Mouse (Mus musculus): Measurements from ENCODE around the gene Fndc7. TPM values are rescaled to one million over a fixed set of nuclear protein-coding genes. Genes with fewer than 3 reads are reported as not detected.
"Not testable (repeated sequence)": the region's sequence is repeated elsewhere in the genome, so short reads cannot be mapped to it uniquely, and the experiment has no call there.

Gene Fndc7
- polyA plus RNA-seq, 1 experiment from 2014 or later, result 0.82 TPM

DNA sequence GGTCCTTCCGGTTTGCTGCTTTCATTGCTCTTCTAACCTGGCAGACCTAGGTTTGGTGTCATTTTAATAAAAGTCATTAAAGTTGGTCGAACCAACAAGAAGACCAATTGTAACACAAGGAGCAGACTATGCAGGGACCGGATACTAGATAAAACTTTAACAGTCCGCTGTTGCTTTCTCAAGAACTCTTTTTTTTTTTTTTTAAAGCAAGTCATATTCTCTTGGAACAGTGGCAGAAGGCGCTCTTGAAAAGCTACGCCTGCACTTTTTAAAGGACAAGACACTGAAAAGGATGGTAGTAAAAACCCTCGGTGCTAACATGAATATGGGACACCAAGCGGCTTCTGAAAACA, 50.2 kb downstream of the Fndc7 start:
- H3K9ac ChIP-seq (ENCODE audit: low read length), result peak overlapping the region; percentile 79
- H3K36me3 ChIP-seq (ENCODE audit: control insufficient read depth, insufficient read depth, low read length), result 0 out of 2 replicates have a peak, but pooled peaks cover 3% of the 10 kb centered on the region
- peak overlapping the region; percentile 67 for H3K4me2 ChIP-seq (ENCODE audit: low read depth, low read length)
- no peak for ATAC-seq (ENCODE audit: low read depth)
- no peaks in the 10 kb centered on the region for H3K9me3 ChIP-seq (ENCODE audit: control insufficient read depth, low read length)
- 2% methylated on average over 8 of the region's 8 CpGs for WGBS
- H3K27me3 ChIP-seq (ENCODE audit: control insufficient read depth, insufficient read depth, low read depth, low read length), result no peaks in the 10 kb centered on the region
- peaks cover 10% of the 10 kb centered on the region for H3K4me1 ChIP-seq (replicated peaks; ENCODE audit: control insufficient read depth, insufficient read depth, low read length)
- H3K4me3 ChIP-seq (ENCODE audit: low read length), result peak overlapping the region; percentile 84
- peak overlapping the region; percentile 85 for H3K27ac ChIP-seq (ENCODE audit: low read length)

DNA sequence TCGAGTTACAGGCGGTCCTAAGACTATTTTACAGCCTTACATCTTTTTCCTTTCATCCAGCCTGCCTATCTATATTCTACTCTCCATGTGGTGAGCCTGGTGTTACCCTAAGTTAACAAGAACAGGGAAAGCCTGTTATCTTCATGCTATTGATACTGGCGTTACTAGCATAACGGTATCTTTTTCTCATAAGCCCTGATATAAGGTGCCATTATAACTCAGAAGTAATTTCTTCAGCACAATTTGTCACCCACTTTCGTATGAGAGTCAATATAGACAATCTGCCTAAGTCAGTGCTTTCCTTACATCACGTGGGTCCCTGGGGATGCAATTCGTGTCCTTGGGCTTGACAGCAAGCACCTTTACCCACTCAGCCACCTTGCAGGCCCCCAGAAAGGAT, 50.8 kb downstream of the Fndc7 start:
- Histone ChIP-seq H3K9me3 (ENCODE audit: control insufficient read depth, low read length) (no peaks in the 10 kb centered on the region), H3K4me1 (replicated peaks; ENCODE audit: control insufficient read depth, insufficient read depth, low read length) (peaks cover 10% of the 10 kb centered on the region), H3K4me2 (ENCODE audit: low read depth, low read length) (peak overlapping the region; percentile 67), H3K4me3 (ENCODE audit: low read length) (peak overlapping the region; percentile 84), H3K9ac (ENCODE audit: low read length) (no peak overlapping the region), H3K27ac (ENCODE audit: low read length) (no peak overlapping the region), H3K36me3 (ENCODE audit: control insufficient read depth, insufficient read depth, low read length) (0 out of 2 replicates have a peak, but pooled peaks cover 3% of the 10 kb centered on the region), H3K27me3 (ENCODE audit: control insufficient read depth, insufficient read depth, low read depth, low read length) (no peaks in the 10 kb centered on the region)
- whole genome bisulfite sequencing, result 77% methylated on average over 7 of the region's 7 CpGs
- no peak for ATAC-seq (ENCODE audit: low read depth)

DNA sequence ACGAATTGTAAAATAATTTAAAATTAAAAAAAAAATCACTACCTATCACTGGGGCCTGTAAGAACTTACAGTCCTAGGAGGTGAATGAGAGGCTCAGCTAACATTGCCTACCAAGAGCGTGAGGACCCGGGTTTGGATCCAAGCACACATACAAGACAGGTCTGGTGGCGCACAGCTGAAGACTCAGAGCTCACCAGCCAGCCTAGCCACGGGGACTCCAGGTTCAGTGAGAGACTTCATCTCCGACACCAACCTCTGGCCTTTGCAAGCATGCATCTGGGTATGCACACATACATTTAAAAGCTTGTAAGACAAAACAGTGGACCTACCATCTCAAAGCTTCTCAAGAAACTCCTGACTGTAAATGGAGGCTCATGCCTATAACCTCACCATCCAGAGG, 52.9 kb downstream of the Fndc7 start:
- H3K4me3 ChIP-seq (ENCODE audit: low read length), result no peak overlapping the region
- H3K4me2 ChIP-seq (ENCODE audit: low read depth, low read length), result no peak overlapping the region
- H3K27ac ChIP-seq (ENCODE audit: low read length), result no peak overlapping the region
- H3K9me3 ChIP-seq (ENCODE audit: control insufficient read depth, low read length), result no peaks in the 10 kb centered on the region
- no peaks in the 10 kb centered on the region for H3K27me3 ChIP-seq (ENCODE audit: control insufficient read depth, insufficient read depth, low read depth, low read length)
- WGBS, result 85% methylated on average over 6 of the region's 6 CpGs
- H3K4me1 ChIP-seq (replicated peaks; ENCODE audit: control insufficient read depth, insufficient read depth, low read length), result peaks cover 10% of the 10 kb centered on the region
- no peak for ATAC-seq (ENCODE audit: low read depth)
- no peak overlapping the region for H3K9ac ChIP-seq (ENCODE audit: low read length)
- H3K36me3 ChIP-seq (ENCODE audit: control insufficient read depth, insufficient read depth, low read length), result 0 out of 2 replicates have a peak, but pooled peaks cover 3% of the 10 kb centered on the region

DNA sequence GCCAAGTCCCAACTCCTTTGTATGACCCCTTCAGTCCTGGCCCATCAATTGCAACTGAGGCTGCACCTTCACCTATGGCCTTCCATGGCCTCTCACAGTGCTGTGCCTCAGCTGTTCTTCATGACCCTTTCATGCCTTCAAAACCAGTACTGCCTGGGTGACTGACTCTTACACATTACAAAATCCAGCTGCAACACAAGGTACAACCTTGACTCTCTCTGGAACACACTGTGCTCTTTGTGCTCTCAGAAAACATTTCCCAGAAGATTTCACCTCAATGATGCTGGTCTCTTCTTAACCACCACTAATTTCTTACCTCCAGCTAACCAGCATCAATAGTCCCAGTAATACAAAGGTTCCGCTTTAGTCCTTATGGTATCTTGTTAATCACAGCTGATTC, 56.1 kb downstream of the Fndc7 start:
- H3K4me1 ChIP-seq (replicated peaks; ENCODE audit: control insufficient read depth, insufficient read depth, low read length); H3K27me3 ChIP-seq (ENCODE audit: control insufficient read depth, insufficient read depth, low read depth, low read length); H3K9ac ChIP-seq (ENCODE audit: low read length); H3K4me3 ChIP-seq (ENCODE audit: low read length); ATAC-seq (ENCODE audit: low read depth); H3K4me2 ChIP-seq (ENCODE audit: low read depth, low read length); H3K36me3 ChIP-seq (ENCODE audit: control insufficient read depth, insufficient read depth, low read length); H3K27ac ChIP-seq (ENCODE audit: low read length); H3K9me3 ChIP-seq (ENCODE audit: control insufficient read depth, low read length): not testable (repeated sequence)
- WGBS, result 90% methylated on average over 1 of the region's 1 CpGs

DNA sequence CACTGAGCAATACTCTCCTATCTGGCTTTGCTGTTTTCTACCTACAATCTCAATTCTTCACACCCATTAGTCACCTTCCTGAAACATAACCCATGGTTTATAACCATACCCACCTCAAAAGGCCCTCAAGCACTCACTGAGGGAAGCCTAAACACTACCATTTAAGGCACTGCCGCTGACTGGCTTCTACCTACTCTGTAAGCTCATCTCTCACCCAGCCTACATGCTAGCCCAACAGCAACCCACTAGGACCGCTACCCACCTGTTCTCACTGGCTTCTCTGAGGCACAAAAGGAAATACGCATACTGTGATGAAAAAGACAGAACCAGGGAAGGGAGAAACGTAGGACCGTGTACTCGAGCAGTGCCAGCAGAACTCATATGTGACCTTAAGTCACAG, 58.1 kb downstream of the Fndc7 start:
- 90% methylated on average over 6 of the region's 6 CpGs for WGBS
- Histone ChIP-seq H3K4me3 (ENCODE audit: low read length) (no peak overlapping the region), H3K27me3 (ENCODE audit: control insufficient read depth, insufficient read depth, low read depth, low read length) (no peaks in the 10 kb centered on the region), H3K27ac (ENCODE audit: low read length) (no peak overlapping the region), H3K36me3 (ENCODE audit: control insufficient read depth, insufficient read depth, low read length) (peaks cover 5% of the 10 kb centered on the region; the same call in 1 of the 2 replicates), H3K4me1 (replicated peaks; ENCODE audit: control insufficient read depth, insufficient read depth, low read length) (peaks cover 2% of the 10 kb centered on the region; the same call in 1 of the 2 replicates), H3K9ac (ENCODE audit: low read length) (no peak overlapping the region), H3K4me2 (ENCODE audit: low read depth, low read length) (no peak overlapping the region), H3K9me3 (ENCODE audit: control insufficient read depth, low read length) (no peaks in the 10 kb centered on the region)
- ATAC-seq (ENCODE audit: low read depth), result no peak

DNA sequence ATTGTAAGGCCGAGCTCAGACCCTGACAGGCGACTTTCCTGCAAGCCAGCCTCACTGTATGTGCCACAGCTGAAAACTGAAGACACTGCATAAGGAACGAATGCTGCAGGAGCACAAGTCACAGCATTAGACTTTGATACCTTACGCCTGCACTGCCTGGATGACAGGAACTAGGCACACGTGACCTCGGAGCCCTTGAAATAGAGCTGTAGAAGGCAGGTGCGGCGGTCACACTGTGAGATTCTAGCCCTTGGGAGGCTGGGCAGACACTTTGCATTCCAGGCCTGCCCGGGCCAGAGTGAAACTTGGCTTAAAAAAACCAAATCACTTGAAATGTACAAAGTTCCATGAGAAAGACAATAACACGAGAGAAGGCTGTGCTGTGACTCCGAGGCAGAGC, 59.3 kb downstream of the Fndc7 start:
- H3K4me1 ChIP-seq (replicated peaks; ENCODE audit: control insufficient read depth, insufficient read depth, low read length), result peaks cover 2% of the 10 kb centered on the region; the same call in 1 of the 2 replicates
- peak; percentile 96 for ATAC-seq (ENCODE audit: low read depth)
- H3K9me3 ChIP-seq (ENCODE audit: control insufficient read depth, low read length), result no peaks in the 10 kb centered on the region
- H3K9ac ChIP-seq (ENCODE audit: low read length), result no peak overlapping the region
- 67% methylated on average over 11 of the region's 11 CpGs for WGBS
- peaks cover 9% of the 10 kb centered on the region; the same call in 1 of the 2 replicates for H3K36me3 ChIP-seq (ENCODE audit: control insufficient read depth, insufficient read depth, low read length)
- H3K4me2 ChIP-seq (ENCODE audit: low read depth, low read length), result 0 out of 2 replicates have a peak overlapping the region, but pooled peaks have one; percentile 14
- H3K4me3 ChIP-seq (ENCODE audit: low read length), result no peak overlapping the region
- peak overlapping the region; percentile 65 for H3K27ac ChIP-seq (ENCODE audit: low read length)
- H3K27me3 ChIP-seq (ENCODE audit: control insufficient read depth, insufficient read depth, low read depth, low read length), result no peaks in the 10 kb centered on the region

DNA sequence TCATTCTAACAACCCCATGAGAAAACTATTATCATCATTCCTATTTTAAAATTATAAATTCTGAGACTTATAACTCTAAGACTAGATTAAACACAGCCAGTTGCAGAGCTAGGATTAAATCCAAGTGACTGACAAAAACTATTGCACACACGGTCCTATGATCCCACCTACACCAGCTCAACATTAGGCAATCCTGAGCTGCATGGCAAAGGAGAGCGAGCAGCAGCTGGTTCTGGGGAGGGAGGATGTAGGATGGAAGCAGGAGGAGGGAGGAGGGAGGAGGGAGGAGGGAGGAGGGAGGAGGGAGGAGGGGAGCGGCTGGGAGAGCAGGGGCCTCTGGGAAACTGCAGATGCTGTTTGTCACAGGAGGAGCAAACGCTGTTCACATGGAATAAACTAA, 74.2 kb downstream of the Fndc7 start:
- no peaks in the 10 kb centered on the region for H3K27me3 ChIP-seq (ENCODE audit: control insufficient read depth, insufficient read depth, low read depth, low read length)
- ATAC-seq (ENCODE audit: low read depth), result no peak
- H3K4me3 ChIP-seq (ENCODE audit: low read length), result no peak overlapping the region
- H3K9me3 ChIP-seq (ENCODE audit: control insufficient read depth, low read length), result no peaks in the 10 kb centered on the region
- H3K27ac ChIP-seq (ENCODE audit: low read length), result no peak overlapping the region
- H3K4me1 ChIP-seq (replicated peaks; ENCODE audit: control insufficient read depth, insufficient read depth, low read length), result no peaks in the 10 kb centered on the region
- H3K36me3 ChIP-seq (ENCODE audit: control insufficient read depth, insufficient read depth, low read length), result peaks cover 6% of the 10 kb centered on the region; the same call in 1 of the 2 replicates
- 61% methylated on average over 4 of the region's 4 CpGs for whole genome bisulfite sequencing
- no peak overlapping the region for H3K9ac ChIP-seq (ENCODE audit: low read length)
- no peak overlapping the region for H3K4me2 ChIP-seq (ENCODE audit: low read depth, low read length)

DNA sequence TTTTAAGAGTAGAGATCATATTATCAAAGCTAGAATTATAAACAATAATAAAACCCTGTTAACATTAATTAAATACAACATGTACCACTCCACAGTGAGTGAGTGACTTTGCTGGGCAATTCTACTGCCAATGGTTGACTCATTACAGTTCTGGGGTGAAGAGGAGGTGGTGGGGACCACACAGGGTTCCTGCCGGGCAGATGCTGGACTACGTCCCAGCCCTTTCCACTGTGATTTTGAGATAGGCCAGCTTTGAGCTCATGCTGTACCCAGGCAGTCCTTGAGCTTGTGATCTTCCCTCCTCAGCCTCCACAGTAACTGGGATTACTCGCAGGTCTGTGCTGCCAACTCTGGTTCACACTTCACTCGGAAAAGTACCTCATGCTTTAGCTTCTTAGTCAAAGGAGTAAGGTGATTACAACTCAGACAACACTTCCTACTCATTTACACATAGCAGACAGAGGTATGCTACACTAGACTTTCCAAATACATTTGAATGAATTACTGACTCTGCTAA, 79.0 kb downstream of the Fndc7 start:
- no peaks in the 10 kb centered on the region for H3K27me3 ChIP-seq (ENCODE audit: control insufficient read depth, insufficient read depth, low read depth, low read length)
- H3K4me3 ChIP-seq (ENCODE audit: low read length), result no peak overlapping the region
- no peak overlapping the region for H3K27ac ChIP-seq (ENCODE audit: low read length)
- peaks cover 6% of the 10 kb centered on the region; the same call in 1 of the 2 replicates for H3K36me3 ChIP-seq (ENCODE audit: control insufficient read depth, insufficient read depth, low read length)
- H3K4me2 ChIP-seq (ENCODE audit: low read depth, low read length), result no peak overlapping the region
- H3K4me1 ChIP-seq (replicated peaks; ENCODE audit: control insufficient read depth, insufficient read depth, low read length), result no peaks in the 10 kb centered on the region
- H3K9me3 ChIP-seq (ENCODE audit: control insufficient read depth, low read length), result no peaks in the 10 kb centered on the region
- peak; percentile 78 for ATAC-seq (ENCODE audit: low read depth)
- no peak overlapping the region for H3K9ac ChIP-seq (ENCODE audit: low read length)
- WGBS, result 57% methylated on average over 4 of the region's 4 CpGs

DNA sequence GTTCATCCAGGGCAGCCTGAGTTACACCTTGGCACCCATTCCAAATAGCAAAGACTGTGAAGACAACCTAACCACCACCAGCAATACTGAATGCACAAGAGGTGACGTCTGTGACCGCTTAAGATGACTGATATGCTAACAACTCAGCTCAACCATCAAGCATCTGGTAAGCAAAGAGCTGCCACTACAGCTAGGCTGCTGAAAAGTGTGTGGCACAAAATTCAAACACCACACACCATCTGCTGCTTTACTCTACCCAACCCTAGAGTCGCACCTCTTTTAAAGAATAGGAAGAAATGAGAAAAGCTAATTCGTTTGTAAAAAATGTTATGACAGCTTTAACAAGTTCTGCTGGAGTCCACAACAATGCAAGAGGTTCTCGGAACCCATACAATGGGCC, 84.2 kb downstream of the Fndc7 start:
- Histone ChIP-seq H3K4me2 (ENCODE audit: low read depth, low read length) (no peak overlapping the region), H3K36me3 (ENCODE audit: control insufficient read depth, insufficient read depth, low read length) (peaks cover 30% of the 10 kb centered on the region), H3K27me3 (ENCODE audit: control insufficient read depth, insufficient read depth, low read depth, low read length) (no peaks in the 10 kb centered on the region), H3K9me3 (ENCODE audit: control insufficient read depth, low read length) (no peaks in the 10 kb centered on the region), H3K4me3 (ENCODE audit: low read length) (no peak overlapping the region), H3K27ac (ENCODE audit: low read length) (no peak overlapping the region), H3K9ac (ENCODE audit: low read length) (no peak overlapping the region), H3K4me1 (replicated peaks; ENCODE audit: control insufficient read depth, insufficient read depth, low read length) (no peaks in the 10 kb centered on the region)
- 80% methylated on average over 5 of the region's 5 CpGs for WGBS
- no peak for ATAC-seq (ENCODE audit: low read depth)
